Mouse (Mus musculus) T-helper 1 cell (primary cell): ENCODE data around the gene Birc5.

Source experiments
- in situ Hi-C: fragments of 300-600 bp; cut with MboI, MseI; formaldehyde crosslinking; loops from one replicate; pipeline ENCODE4 v1.15.1; 2025; ENCODE audit warnings: high pct_unique_total_duplicates

The Birc5 gene

GRCm38 (mm10) chr11:117854241-117854640, 5.2 kb downstream of the Birc5 start:
- in situ Hi-C loops, result no loop called here

DNA sequence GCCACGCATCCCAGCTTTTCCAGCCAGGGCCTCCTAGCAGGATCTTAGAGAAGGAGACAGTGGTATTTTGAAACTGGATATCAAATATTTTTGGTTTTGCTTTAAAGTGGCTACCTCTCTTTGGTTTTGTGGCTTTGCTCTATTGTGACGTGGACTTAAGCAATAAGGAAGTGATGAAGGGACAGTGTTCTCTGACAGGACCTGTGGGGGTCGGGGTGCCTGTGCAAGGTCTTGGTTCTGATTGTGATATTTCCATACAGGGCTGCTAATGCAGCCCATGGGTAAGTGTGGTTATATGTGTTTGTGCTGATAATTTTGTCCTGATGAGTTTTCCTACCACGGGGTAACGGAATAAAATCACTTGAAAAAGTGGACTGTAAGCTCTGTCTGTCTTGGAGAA, 6.3 kb downstream of the Birc5 start:
- in situ Hi-C loops, result no loop called here

- in situ Hi-C loops, result no loop called here
These were observed 6.9 kb downstream of the Birc5 start for GRCm38 (mm10) chr11:117855975-117856374.

- in situ Hi-C loops, result no loop called here
These were observed 8.4 kb downstream of the Birc5 start for GRCm38 (mm10) chr11:117857462-117857861.

DNA sequence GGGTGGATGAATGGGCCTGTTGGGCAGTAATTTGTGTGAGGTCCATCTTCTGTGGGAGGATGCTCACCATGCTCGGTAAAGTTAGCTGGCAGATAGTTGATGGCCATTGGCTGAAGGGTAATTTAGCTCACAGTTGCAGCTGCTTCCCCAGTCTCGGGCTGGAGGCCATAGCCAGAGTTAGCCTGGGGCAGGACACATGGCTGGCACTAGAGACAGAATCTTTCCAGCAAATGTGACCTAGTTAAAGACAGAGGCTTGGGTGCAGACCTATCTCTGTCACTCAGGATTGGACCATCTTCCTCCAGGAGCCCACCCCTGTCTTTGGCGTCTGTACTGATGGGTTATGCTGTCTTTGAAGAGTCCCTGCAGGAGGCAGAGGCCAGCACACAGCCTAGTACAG, 9.3 kb downstream of the Birc5 start:
- in situ Hi-C loops, result no loop called here

- in situ Hi-C loops, result no loop called here
These were observed 11.6 kb downstream of the Birc5 start, which contains the start of gene Tmem235 for GRCm38 (mm10) chr11:117860601-117861000. Gene Tmem235 (plus strand): TSS chr11:117860752.

GRCm38 (mm10) chr11:117863174-117863856, 14.3 kb downstream of the Birc5 start:
- in situ Hi-C loops, result no loop called here

DNA sequence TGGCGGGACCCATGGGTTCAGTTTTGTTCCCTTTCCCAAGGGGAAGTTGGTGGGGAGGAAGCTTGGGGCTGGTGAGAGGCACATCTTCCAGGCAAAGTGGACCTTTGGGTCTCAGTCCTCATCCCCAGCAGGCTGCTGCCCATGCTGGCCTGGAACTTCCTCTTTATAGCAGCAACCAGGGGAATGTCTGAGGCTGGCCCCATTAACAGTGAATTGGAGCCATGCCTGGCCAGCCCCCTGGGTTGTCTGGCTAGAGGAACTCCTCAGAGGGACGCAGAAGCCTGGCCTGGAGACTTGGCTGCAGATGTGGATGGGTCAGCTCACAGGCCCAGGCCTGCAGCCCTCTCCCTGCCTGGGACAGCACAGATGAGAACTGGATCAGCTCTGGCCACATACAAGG, 15.8 kb downstream of the Birc5 start:
- in situ Hi-C loops, result loop anchor here (5.0 kb wide), 2 partner anchors 52 to 157 kb away; no protein-coding TSS in a partner anchor

- in situ Hi-C loops, result loop anchor here (5.0 kb wide), 2 partner anchors 51 to 156 kb away; no protein-coding TSS in a partner anchor
These were observed 16.9 kb downstream of the Birc5 start for GRCm38 (mm10) chr11:117865988-117866387.

DNA sequence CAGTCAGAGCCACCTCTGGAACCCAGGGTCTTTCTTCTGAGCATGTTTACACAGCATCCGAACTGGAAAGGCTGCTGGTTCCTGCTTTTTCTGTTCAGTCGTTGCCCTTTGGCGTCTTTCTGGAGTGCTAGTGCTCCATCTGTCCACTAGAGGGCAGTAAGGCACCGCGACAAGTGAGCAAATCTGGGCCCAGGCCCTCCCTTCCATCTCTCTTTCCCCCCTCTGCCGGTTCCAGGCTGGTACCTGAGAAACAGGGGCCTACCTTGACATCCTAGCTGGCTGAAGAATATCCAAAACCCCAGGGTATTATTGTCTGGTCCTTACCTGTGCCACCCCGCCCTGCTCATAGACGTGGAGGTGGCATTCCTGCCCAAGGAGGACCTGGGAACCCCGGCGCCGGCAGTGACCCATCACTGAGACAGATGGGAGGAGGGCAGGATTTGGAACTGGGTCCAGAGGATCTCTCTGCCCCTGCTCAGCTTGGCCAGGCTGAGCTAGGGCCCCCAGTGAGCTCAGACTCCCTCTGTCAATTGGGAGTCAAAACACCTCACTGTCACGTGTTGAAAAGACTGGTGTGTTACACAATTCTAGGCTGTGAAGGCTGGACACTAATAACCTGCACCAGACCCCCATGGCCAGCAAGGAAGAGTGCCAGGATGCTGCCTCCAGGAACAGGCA, 21.8 kb downstream of the Birc5 start:
- in situ Hi-C loops, result loop anchor here (5.0 kb wide), 2 partner anchors 96 to 211 kb away; no protein-coding TSS in a partner anchor

GRCm38 (mm10) chr11:117871376-117871775, 22.3 kb downstream of the Birc5 start:
- in situ Hi-C loops, result loop anchor here (5.0 kb wide), 2 partner anchors 96 to 211 kb away; no protein-coding TSS in a partner anchor

DNA sequence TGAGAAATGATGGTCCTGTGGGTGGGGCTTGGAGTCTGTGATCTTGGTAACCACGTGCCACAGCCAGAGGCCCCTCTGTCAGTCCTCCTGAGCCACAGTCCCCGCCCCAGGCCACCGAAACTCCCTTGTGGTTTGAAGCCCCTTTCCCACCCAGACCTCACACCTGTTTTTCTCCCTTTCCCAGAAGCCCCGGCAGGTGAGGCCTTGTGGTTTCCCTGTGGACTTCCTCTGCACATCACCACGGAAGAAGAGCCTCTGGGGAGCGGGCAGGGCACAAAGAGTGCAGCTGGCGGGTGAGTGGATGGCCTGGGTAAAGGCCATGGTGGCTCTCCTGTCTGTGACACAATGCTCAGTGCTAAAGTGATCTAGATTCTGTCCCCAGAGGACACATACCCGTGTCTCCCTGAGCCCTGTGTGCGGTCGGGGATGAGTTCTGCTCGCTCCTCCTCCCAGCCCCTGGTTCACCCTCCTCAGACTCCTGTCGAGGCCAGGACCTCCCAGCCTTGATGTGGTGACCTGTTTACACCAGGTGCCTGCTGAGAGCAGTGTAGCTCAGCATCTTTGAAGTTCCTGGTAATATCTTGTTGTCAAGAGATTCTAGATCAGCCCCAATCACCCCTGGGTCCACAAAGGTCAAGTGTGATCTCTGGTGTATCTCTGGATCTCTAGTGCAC, 23.0 kb downstream of the Birc5 start:
- in situ Hi-C loops, result loop anchor here (5.0 kb wide), 2 partner anchors 95 to 210 kb away; no protein-coding TSS in a partner anchor

GRCm38 (mm10) chr11:117872861-117873608, 24.0 kb downstream of the Birc5 start, which contains the start of gene Tha1:
Gene Tha1 (minus strand): TSS chr11:117873481.
- in situ Hi-C loops, result loop anchor here (5.0 kb wide), 2 partner anchors 94 to 209 kb away; no protein-coding TSS in a partner anchor

- in situ Hi-C loops, result loop anchor here (5.0 kb wide), 2 partner anchors 93 to 208 kb away; no protein-coding TSS in a partner anchor
These were observed 25.4 kb downstream of the Birc5 start for GRCm38 (mm10) chr11:117874419-117874818.

DNA sequence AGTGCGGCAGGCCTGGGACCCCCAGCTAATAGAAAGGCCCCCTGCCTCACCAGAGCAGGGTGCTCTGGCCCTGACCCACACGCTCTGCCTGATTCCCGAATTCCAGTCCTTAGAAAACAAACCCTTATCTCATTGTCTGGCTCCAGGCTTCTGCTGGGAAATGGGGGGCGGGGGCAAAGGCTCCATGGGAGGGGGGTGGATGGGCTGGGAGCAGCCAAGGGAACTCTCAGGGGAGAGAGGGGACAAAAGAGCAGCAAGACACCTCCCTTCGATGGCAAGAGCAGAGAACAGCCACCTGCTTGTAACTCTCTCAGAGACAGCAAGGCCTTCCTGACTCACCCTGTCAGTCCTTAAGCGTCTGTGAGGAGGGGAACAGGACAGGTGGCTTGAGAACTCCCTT, 26.6 kb downstream of the Birc5 start:
- in situ Hi-C loops, result no loop called here

DNA sequence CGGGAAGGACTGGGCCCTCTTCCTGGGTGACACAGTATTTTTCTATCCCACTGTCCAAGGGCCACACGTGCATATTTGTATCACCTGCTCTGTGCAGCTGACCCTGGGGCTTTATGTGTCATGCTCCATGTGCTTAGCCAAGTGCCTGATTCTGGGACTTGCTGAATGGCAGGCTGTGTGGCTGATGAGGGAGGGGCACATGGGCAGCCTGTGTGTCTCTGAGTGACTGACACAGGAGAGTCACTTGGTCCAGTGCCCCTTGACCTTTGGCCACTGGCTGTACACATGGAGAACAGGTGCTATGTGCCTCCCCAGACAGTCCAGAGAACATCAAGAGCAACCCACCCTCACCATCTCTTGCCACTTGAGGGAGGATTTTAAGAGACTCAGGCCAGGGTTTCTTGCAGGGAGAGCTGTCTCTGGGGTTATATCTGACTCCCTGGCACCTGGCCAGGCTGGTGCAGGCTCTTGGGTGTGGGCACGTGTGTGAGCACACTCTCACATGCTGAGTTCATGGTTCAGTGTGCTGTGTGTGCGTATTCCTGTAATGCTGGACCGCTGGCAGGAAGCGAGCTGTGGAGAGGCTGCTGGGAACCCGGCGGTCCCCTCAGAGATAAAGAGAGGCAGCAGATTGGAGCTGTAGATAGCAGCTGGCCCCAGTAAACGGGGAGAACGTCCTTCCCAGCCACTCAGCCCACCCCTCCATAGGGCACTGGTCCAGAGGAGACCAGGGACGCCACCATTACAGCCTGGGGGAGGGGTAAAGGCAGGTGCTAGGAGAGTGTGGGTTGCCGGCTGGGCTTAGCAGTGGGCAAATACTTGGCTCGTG, 29.1 kb downstream of the Birc5 start:
- in situ Hi-C loops, result no loop called here

- in situ Hi-C loops, result no loop called here
These were observed 29.8 kb downstream of the Birc5 start for GRCm38 (mm10) chr11:117878892-117879291.

DNA sequence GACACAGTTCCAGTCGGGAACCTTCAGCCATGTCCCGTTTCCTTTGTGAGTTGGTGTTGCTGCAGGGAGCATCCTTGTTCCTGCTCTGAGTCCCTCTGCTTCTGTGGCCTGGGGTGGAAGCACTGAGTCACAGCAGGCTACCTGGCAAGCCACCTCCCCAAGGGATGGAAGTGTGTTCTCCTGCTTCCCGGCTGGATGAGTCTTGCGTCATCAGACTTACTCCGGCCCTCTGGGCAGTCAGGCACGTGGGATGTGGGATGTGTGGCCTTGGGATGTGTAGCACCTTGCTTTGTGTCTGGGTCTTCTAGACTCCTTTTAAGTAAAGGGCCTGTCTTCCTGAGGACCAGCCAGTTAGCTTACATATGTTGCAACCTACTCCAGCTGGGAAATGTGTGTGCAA, 30.6 kb downstream of the Birc5 start:
- in situ Hi-C loops, result no loop called here

DNA sequence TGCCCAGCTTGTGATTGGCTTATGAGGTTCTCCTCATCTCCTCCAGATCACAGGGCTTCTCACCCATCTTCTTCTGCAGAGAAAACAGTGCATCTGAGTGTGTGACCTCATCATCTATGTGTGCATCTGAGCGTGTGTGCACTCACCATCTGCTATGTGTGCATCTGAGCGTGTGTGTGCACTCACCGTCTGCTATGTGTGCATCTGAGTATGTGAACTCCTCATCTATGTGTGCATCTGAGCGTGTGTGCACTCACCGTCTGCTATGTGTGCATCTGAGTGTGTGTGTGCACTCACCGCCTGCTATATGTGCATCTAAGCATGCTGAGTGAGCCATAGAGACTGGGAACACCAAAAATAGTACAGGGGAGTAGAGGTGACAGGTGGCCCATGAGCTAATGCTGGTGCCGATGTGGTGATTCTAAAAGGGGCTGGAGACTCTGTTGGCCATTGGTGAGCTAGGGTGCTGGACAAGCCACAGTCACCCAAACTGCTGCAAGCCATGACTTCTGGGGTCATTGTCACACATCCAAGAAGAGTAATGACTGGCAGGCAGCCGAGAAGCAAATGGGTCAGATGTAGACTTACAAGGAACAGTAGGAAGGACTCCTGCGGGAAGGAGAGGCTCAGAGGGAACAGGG, 31.4 kb downstream of the Birc5 start:
- in situ Hi-C loops, result no loop called here

DNA sequence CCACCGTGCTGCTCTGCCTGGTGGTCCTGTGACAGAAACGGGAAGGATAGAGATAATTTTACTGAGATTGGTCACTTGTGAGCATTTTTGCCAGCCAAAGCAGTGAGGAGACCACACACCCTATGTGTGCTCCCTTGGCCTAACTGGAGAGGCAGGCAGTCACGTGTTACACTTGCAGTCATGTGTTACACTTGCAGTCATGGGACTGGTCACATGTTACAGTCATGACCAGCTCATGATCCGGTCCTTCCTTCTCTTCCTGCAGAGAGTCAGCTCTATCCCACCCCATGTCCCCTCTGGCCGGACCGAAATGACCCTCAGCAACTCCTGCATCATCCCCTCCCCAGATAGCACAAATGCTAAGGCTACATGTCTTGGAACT, 31.9 kb downstream of the Birc5 start:
- in situ Hi-C loops, result no loop called here
